Mouse (Mus musculus) cerebellum, adult (tissue): Measurements from ENCODE around the gene Chst11.
A peak's percentile ranks its signal among the peaks of the same experiment; 100 is the strongest.

Experiments
- ATAC-seq: cut with Nextera tagmentation; 2 replicates; pipeline ENCODE4 v1.9.2; 2017; ENCODE audit warnings: mild to moderate bottlenecking, moderate library complexity, mixed read lengths; ENCODE audit not compliant: insufficient number of reproducible peaks, low FRiP score, low TSS enrichment

Chst11 gene

GRCm38 (mm10) chr10:82984950-82985699, at the start of gene Chst11:
Gene Chst11, plus strand, starts transcription at chr10:82985498.
- peak; percentile 54 for ATAC-seq

- ATAC-seq, result no peak
Measured at GRCm38 (mm10) chr10:82935774-82936173, 49.5 kb upstream of the Chst11 start.

DNA sequence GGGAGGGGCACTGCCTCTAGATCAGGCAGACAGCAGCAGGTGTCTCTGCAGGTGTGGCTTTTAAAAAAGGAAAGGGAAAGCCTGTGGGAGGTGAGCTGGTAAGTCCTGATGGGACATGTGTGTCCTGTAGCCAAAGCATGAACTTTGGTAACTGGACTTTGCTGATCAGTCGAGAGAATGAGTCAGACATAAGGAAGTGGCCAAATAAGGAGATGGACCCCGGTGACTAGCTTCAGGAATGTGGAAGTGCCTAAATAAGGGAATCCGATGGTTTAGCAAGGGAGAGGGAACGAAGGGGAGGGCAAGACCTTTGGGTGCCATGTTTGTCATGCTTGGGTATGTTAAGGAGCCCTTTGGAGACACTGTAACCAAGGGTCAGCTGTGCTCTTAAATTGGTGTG, 31.9 kb upstream of the Chst11 start:
- no peak for ATAC-seq

GRCm38 (mm10) chr10:82955117-82955516, 30.2 kb upstream of the Chst11 start:
- peak; percentile 70; the same call in 1 of the 2 replicates for ATAC-seq

DNA sequence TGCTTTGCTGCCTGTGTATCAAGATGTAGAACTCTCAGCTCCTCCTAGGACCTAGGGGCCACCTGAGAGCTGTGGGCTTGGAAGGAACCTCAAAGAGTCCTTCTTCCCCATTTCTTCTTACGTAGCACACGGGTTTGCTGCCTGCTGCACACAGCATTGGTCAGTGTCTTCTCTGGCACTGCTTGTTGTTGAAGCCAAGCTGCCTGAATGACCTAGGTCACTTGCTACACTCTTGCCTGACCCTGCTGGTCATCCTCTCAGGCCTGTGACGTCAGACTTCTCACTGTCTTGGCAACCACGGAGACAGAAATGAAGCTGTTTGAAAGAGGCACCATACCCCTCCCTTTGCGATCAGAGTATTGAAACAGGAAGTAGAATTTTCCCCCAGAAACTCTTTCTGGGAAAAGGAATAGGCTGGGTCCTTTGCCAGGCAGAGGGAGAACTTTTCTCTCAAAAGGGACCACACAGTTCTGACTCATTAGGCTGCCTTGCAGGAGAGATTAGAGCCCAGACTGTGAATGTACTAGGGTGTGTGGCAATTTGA, 27.0 kb upstream of the Chst11 start:
- ATAC-seq, result no peak

DNA sequence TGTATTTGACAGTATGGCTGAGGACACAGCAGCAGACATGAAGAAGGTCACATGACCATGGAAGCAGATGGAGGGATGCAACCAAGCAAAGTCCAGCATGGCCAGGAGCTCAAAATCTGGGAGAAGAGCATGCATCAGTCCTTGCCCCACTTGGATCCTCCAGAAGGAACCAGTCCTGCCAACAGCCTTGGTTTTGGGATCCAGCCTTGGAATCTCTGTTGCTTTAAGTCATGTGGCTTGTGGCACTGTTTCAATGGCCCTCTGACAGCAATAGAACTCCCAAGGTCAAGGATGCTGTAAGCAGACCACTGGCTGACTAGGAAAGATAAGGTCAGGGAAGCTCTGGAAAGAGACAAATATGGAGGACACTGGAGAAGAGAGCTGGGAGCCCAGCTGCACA, 26.0 kb upstream of the Chst11 start:
- ATAC-seq, result no peak

DNA sequence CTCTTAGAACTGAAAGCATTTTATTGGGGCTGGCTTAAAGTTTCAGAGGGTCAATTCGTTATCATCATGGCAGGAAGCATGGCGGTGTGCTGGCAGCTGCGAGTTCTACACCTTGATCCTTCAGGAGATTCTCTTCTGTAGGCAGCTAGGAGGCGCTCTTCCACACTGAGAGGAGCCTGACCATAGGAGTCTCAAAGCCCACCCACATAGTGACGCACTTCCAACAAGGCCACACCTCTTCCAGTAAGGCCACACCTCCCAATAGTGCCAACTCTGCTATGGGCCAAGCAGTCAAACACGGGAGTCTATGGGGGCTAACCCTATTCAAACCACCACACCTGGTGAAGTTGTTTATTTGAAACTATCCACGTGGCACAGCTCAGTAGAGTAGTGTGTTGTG, 24.0 kb upstream of the Chst11 start:
- no peak for ATAC-seq

- ATAC-seq, result no peak
Measured at GRCm38 (mm10) chr10:82962018-82962417, 23.3 kb upstream of the Chst11 start.

- no peak for ATAC-seq
Measured at GRCm38 (mm10) chr10:82962472-82963020, 22.8 kb upstream of the Chst11 start.

- ATAC-seq, result no peak
Measured at GRCm38 (mm10) chr10:82964491-82964890, 20.8 kb upstream of the Chst11 start.

- no peak for ATAC-seq
Measured at GRCm38 (mm10) chr10:82966672-82967071, 18.6 kb upstream of the Chst11 start.

DNA sequence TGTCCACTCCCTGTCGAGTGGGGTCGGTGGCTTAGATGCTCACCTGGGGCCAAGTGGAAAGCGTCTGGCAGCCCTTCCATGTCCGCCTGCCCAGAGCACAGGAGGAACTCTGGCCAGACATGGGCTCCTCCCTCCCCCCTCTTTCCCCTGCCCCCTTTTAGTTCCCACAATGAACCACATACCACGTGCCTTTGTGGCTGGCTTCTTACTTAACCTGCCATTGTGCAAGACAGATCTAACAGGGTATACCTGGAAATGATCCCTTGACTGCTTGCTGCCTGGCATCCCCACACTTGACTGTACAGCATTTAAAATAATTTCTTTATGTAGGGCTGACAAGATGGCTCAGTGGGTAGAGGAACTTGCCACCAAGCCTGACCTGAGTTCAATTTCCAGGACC, 15.7 kb upstream of the Chst11 start:
- no peak for ATAC-seq

DNA sequence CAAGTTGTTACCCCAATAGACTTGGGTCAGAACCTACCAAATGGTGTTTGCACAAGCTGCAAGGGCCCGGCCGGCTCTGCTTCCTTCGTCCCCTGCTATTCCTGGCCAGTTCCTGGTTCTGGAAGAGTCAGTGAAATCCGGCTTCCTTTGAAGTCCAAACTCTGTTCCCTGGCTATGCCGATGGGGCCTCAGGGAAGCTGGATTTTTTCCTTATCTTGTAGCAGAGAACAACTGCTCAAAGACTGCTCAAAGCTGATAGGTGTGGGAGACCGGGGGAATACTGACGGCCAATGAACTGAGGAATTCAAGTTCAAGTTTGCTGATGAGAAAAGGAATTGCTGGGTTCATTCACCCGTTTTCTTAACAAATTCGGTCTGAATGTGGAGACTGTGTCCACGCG, 13.7 kb upstream of the Chst11 start:
- ATAC-seq, result no peak

DNA sequence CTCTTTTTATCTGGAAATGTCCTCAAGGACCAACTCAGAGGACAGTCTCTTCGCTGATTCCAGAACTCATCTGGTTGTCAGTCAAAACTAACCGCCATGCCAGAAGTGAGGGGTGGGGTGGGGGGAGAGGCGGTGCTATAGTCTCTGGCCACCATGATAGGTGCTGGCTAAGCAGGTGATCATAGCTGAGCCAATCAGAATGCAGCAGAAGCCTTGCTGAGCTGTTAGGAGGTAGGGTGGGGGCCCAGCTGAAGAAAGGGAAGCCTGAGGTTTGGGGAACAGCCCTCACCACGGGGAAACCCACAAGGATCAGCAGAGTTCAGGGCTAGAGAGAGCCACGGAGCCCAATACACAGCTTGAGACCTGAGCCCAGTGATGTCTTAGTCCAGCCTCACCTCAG, 11.1 kb upstream of the Chst11 start:
- no peak for ATAC-seq

DNA sequence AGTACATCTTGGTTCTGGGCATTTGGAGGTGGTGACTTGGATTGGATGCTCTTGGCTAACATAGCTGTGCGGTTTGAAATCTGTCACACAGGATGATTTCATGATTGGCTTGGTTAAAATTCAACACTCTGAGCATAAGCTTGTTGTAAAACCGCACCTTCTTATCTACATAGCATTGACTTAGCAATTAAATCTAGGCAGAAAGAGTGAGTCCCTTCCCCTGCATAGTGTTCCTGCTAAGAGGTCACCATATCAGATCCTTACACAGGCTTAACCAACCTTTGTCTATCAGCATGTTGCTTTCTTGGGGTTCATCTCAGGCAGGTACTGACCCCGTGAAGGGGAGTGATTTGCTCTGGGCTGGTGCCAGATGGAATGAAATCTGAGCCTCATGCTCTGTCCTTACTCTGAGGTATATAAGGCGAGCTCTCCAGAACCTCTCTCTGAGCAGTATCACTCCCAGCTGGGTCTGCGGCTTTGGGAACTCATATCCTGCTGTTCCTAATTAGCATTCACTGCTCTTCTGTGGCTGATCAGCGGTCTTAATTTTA, 10.6 kb upstream of the Chst11 start:
- ATAC-seq, result no peak

- no peak for ATAC-seq
Measured at GRCm38 (mm10) chr10:82975806-82976205, 9.5 kb upstream of the Chst11 start.

- ATAC-seq, result no peak
Measured at GRCm38 (mm10) chr10:82982286-82982685, 3.0 kb upstream of the Chst11 start.

DNA sequence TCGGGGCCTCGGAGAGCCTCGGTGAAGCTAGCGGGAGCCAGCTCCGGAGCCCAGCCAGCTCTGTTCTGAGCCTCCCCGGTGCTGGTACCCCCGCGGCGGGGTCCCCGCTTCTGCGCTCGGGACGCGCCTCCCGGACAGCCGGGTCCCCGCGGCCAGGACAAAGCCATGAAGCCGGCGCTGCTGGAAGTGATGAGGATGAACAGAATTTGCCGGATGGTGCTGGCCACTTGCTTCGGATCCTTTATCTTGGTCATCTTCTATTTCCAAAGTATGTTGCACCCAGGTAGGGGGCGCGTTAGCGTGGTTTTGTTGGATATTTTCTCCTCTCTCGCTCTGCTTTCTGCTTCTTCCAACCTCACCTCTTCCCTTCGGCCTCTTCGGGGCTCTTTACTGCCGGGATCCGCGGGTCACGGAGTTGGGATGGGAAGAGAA, 418 bp downstream of the Chst11 start:
- ATAC-seq, result peak; percentile 13; the same call in 1 of the 2 replicates

DNA sequence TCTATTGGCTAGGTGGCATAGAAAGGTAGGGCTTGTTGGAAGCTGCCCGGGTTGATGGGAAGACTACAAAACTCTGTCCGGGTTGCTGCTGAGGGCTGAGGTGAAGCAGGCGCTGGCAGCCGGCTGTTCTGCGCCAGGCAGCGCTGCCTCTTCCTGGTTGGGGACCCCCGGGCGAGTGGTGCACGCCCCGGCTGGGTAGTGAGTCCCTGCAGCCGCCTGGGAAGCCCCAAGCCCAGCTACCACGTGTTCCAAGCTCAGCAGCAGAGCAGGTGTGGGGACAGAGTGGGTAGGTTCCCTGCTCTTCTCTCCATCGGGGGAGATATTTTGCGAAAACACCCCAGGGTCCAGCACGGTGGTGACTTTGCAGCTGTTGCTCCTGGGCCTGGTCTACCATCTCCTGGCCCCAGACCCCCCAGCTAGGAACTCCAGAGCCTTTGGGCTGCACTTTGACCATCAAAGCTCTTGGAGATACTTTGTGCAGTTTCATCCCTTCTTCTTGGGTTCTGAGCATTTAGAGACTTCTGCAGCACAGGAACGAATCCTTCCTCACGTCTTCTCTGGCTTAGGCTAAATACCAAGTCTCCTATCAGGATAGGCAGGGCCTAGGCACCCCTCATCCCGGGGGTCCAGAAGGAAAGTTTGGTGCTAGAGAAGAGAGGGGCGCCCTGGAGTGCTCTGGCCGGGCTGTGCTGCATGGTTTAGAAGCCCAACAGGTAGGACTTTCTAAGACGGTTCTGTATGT, 1.1 kb downstream of the Chst11 start:
- ATAC-seq, result peak; percentile 5; the same call in 1 of the 2 replicates

DNA sequence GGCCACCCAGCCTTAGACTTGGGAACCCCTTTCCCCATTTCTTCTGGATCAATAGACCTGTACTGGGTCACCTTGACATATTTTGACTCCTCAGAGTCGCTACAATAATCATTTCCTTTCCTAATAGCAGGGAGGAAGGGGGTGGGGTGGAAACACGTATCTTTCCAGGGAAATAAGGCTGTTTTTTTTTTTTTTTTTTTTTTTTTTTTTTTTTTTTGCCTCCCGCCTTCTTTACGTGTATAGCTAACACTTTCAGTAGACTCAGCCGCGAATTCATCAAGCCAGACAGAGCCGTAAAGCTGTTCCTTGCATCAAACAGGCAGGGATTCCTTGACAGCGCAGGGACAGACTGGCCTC, 1.7 kb downstream of the Chst11 start:
- no peak for ATAC-seq

DNA sequence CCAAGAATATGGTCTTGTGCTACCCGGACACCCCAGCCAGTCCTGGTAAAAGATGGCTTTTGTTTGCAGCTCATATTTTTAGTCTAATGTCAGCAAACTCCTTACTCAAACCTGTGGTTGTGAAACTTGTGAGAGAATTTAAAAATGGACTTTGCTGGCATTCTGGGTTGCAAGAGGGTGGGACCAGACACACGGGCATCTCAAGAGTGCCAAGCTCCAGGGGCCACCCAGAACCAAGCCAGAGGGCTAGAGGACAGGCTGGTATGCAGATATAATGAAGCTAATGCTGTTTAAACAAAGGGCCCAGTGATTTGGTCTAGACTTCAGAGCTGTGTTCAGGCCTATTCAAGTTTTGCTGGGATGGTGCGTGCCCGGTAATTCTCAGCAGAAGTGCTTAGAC, 2.1 kb downstream of the Chst11 start:
- ATAC-seq, result no peak
